Mouse (Mus musculus) thymus, adult 2 months (tissue): Measurements from ENCODE around the gene Map4.

Source experiments
- CTCF ChIP-seq: fragments of 200-500 bp; IDR thresholded peaks from 2 replicates; pipeline ENCODE4 v1.5.1; 2012; ENCODE audit warnings: mild to moderate bottlenecking, control low read depth, low read length, moderate library complexity, borderline replicate concordance; ENCODE audit not compliant: control insufficient read depth, poor library complexity, insufficient read depth; ENCODE audit errors: extremely low read depth
- POLR2A ChIP-seq: fragments of 200-500 bp; IDR thresholded peaks from 2 replicates; pipeline ENCODE4 v1.6.1; 2012; ENCODE audit warnings: mild to moderate bottlenecking, low read length, control low read depth, moderate library complexity; ENCODE audit not compliant: control insufficient read depth, poor library complexity, insufficient read depth; ENCODE audit errors: extremely low read depth

DNA sequence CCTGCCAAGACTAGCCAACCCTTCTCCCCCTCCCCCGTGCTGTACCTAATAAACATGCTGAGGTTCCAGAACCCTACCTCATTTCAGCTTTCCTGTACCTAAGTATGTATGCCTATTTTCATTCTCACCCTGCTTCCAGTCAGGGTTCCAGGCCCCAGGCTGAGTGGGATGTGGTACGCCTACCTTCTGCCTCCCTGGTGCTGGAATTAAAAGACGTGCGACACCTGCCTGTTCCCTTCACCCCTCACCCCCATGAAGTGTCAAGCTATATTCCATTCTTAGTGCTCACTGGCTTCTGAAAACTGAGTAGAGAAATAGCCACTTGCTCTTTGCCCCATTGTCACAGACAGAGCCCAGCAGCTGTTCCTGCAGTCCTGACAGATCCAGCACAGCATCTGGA is 190.2 kb downstream of the Map4 start:
- no peak for TF ChIP-seq CTCF
- TF ChIP-seq POLR2A = no peak
